Mouse (Mus musculus) lung, adult 2 months (tissue): ENCODE results near the gene Tcp10a. TPM values are rescaled to one million over a fixed set of nuclear protein-coding genes. Genes with fewer than 3 reads are reported as not detected.
"Not testable (repeated sequence)": the region's sequence is repeated elsewhere in the genome, so short reads cannot be mapped to it uniquely, and the experiment has no call there.

ENCODE experiments used
- DNase-seq: peaks from one replicate; pipeline ENCODE4 v3.0.0; 2022
- H3K4me1 ChIP-seq: fragments of 200-500 bp; 2 replicates; pipeline ENCODE4 v1.6.1; 2011; ENCODE audit warnings: low read length; ENCODE audit not compliant: control insufficient read depth, insufficient read depth
- H3K4me3 ChIP-seq: fragments of 200-500 bp; replicated peaks from 2 replicates; pipeline ENCODE3; 2011; ENCODE audit warnings: low read depth, mild to moderate bottlenecking, control low read depth, low read length; ENCODE audit errors: extremely low read depth
- CTCF ChIP-seq: fragments of 200-500 bp; IDR thresholded peaks from 2 replicates; pipeline ENCODE4 v1.5.1; 2011; ENCODE audit warnings: mild to moderate bottlenecking, low read length, control low read depth; ENCODE audit not compliant: insufficient read depth
- POLR2A ChIP-seq: fragments of 200-500 bp; IDR thresholded peaks from 2 replicates; pipeline ENCODE4 v1.6.1; 2011; ENCODE audit warnings: low read depth, mild to moderate bottlenecking, control low read depth, low read length, borderline replicate concordance; ENCODE audit errors: extremely low read depth
- WGBS: fragments of 180-500 bp; shearing (Covaris S2); methylation state at CpG from one replicate; pipeline ENCODE4 v1.1.7; 2018; 5-methylcytosine and 5-hydroxymethylcytosine counted together
- polyA plus RNA-seq: library from polyadenylated mRNA; depleted of rRNA; stranded (reverse); fragments of >200 nt; gene quantifications from 2 replicates; pipeline ENCODE4 v1.2.3, GENCODE M21; 2012; rRNA removed

Tcp10a gene
- polyA plus RNA-seq: not detected in 2 replicates

DNA sequence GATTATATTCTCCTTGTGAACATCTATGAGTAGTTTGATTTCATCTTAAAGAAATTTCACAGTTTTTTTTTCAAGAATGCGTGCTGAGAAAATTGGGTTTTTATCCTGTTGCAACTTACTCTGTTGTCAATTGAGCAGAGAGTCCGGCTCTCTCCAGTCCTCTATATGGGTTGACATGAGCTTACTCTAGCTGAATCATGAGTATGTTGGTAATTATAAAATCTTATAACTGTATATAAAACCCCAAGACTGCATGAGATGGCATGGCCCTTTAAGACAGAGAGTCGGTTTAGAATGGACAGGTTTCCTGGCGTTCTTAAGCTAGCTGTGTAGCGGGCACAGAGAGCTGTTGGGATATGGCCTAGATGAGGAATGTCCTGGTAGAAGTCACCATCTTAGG, at the start of gene Tcp10a:
Gene Tcp10a, plus strand, starts transcription at position 301 of the 400 bp plus-strand sequence.
- DNase-seq, H3K4me3 ChIP-seq, H3K4me1 ChIP-seq: not testable (repeated sequence)
- 94% methylated on average over 4 of the region's 5 CpGs for WGBS

GRCm38 (mm10) chr17:7278702-7279242, 45.7 kb upstream of the Tcp10a start:
- no peak for TF ChIP-seq POLR2A
- no peak for TF ChIP-seq CTCF
- no peak overlapping the region for H3K4me3 ChIP-seq
- 87% methylated on average over 15 of the region's 15 CpGs for WGBS
- DNase-seq: no peak
- no peaks in the 10 kb centered on the region for H3K4me1 ChIP-seq

- H3K4me1 ChIP-seq: peaks cover 1% of the 10 kb centered on the region; the same call in 1 of the 2 replicates
- TF ChIP-seq CTCF: no peak
- TF ChIP-seq POLR2A: no peak
- no peak overlapping the region for H3K4me3 ChIP-seq
- WGBS: 93% methylated on average over 9 of the region's 9 CpGs
- no peak for DNase-seq
Observed at GRCm38 (mm10) chr17:7279251-7279650, 45.2 kb upstream of the Tcp10a start.

DNA sequence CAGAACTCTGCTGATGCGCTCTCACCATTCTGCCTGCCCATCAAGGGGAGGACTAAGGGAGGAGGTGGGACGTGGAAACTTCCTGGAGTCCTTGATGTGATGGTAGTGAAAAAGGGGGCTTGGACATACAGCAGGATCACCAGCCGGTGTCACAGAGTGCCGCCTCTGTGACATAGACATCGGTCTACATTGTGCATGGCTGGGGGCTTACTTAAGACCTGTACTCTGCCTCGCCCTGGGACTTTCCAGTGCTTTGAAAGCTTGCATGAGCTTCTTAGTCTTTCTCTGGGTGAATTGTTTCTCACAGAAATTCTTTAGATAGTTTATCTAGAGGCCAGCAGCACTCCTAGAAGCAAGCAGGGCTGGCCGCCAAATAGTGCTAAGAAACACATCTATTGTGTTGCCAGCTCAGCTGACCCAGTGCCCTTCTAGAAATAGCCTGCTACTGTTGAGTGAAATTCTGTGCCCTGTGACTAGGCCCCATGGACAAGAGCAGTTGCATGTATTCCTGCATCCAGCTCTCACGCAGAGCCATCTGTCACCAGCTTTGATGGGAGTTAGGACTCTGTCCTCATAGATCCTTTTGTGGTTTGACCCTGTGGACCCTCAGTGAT, 40.0 kb upstream of the Tcp10a start:
- TF ChIP-seq POLR2A: no peak
- no peak for TF ChIP-seq CTCF
- Histone ChIP-seq H3K4me1 (peaks cover 5% of the 10 kb centered on the region; the same call in 1 of the 2 replicates), H3K4me3 (no peak overlapping the region)
- DNase-seq: peak; percentile 25
- WGBS: 36% methylated on average over 8 of the region's 8 CpGs

DNA sequence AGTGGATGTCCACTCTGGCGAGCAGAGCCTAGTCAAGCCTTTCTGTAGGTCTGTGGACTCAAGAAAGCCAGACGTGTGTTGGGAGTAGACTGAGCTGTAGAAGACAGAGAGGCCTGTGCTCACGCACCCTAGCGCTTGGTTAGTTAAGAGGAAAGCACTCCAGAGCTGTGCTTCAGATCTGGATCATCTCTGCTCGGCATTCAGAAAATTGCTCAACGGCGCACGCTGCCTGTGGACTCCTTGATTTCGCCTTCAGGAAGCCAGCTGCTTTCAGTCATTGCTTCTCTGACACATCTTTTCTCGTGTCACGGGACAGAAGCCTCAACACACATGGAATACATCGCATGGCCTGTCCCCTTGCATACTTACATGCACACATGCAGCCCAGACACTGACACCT, 39.2 kb upstream of the Tcp10a start:
- DNase-seq: no peak
- TF ChIP-seq CTCF: no peak
- no peak for TF ChIP-seq POLR2A
- WGBS: 74% methylated on average over 12 of the region's 12 CpGs
- Histone ChIP-seq H3K4me3 (no peak overlapping the region), H3K4me1 (peaks cover 5% of the 10 kb centered on the region; the same call in 1 of the 2 replicates)

DNA sequence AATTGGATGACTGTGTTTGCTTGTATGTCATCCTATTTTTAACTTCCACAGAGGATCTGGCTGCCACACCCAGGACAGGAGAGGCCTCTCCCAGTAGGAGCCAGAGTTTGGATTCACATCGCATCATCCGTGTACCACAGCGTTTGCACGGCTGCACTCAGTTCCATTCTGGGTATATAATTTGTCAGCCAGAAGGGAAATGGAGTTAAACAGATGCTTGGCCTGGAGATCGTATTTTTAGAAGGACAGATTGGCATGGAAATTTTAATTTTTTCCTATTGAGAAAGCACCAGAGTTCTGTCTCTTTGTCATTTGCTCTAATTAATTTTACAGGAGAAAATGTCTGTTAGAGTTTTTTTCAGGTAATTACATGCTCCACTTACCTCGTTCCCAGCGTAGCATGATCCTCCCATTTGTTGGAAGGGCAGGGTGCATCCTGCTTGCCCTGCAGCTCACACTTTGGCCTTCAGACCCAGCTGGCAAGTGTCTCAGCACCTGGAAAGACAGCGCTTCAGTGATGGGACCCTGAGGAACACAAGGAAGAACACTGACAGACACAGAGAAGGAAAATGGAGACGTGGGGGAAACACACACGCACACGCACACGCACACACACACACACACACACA, 37.9 kb upstream of the Tcp10a start:
- H3K4me3 ChIP-seq: no peak overlapping the region
- TF ChIP-seq CTCF (no peak), POLR2A (no peak)
- WGBS: 75% methylated on average over 12 of the region's 12 CpGs
- no peak for DNase-seq
- H3K4me1 ChIP-seq: peaks cover 5% of the 10 kb centered on the region; the same call in 1 of the 2 replicates

DNA sequence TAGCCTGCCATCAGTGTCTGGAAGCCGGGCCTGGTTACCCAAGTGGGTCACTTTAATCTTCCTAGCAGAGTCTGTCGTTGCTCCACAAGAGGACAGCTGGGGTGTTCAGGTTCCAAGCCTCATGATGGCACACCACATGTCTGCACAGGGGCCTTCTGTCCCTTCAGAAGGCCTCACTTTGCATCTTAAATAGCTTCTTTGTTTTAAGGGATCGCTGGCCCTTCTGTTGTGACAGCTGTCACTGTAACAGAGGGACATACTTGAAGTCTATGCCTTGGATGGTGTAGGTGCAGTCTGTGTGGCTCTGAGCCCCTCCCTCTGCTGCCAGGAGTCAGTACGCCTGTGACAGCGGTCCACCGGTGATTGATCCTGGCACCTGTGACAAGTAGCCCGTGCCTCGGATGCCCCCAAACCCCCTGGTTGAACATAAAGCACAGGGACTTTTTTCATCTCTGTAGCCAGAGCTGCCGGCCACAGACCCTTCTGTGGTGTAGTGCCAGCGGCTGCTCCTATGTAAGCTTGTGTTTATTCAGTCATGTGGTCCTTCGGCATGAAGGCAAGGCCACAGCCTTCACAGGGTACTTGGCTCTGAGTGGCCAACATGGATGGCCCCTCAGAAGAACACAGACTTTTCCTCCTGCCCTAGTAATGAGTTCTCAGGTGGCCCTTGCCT, 32.3 kb upstream of the Tcp10a start:
- WGBS: 84% methylated on average over 11 of the region's 11 CpGs
- no peak overlapping the region for H3K4me3 ChIP-seq
- no peak for DNase-seq
- TF ChIP-seq CTCF: no peak
- no peak for TF ChIP-seq POLR2A
- H3K4me1 ChIP-seq: no peaks in the 10 kb centered on the region

DNA sequence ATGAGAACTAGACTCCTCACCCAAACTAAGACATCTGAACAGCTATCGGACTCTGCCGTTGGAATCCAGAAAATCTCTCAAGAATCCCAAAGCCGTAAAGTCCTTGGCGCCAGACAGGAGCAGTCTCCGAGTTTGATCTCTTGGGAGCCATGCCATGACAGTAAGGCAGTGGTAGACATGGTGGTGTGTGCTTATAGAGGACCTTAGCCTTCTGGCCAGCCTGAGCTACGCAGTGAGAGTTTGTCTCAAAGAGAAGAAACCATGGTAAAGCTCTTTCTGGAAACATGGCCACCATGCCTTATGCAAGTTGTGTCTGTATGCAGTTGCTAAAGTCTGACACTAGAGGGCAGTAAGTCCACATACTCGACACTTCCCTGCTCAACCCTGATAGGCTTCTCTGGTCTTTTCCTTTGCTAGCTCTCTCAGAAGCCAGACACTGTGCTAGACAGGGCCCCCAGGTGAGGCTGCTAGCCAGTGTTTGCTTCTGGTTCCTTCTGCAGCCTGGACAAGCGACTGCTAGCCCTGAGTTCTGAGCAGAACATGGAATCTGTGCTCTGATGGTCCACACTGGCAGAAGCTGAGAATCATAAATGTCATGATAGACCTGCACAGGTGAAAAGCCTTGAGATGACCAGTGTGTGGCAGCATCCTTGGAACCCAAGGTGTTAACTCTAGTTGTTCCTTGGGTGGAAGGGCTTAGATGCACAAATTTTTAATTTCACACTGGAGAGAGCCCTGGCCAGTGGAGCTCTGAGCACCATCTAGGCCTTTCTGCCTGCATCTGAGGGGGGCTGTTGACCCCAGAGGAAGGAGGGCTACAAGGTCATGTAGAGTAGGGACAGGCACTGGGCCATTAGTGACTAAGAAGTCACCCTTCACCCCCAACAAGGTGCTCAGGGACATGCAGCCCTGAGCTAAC, 17.9 kb upstream of the Tcp10a start:
- H3K4me3 ChIP-seq, H3K4me1 ChIP-seq: not testable (repeated sequence)
- WGBS: 57% methylated on average over 8 of the region's 8 CpGs
- peak; percentile 8 for DNase-seq

DNA sequence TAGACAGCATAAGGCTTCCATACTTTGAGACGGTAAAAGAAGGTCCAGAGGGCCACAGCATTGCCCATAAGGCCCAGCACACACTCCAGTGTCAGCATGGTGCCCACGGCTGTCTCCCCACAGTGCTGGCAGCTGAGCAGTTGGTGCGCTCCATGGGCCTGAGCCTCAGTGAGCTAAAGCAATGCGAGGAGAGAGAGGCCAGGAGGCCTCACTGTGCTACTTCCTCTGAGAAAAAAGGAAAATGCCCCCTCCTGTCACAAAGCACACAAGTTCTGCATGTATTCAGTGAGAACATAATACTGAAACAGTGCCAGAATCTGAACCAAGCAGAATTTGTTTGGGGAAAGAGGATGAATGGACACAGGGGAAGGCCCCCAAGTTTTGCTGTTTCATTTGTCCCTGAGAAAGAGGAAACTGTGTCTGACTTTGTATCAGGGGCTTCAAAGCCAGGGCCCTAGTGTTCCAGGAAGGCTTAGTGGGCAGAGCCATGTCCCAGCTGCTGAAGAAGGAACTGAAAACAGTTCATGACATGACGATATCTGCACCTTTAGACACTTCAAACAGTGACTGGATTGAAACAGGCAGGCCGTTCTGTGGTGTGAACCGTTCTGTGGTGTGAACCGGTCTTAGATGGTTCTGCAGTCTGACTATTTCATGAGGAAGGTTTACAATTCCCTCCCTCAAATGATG, 8.6 kb upstream of the Tcp10a start:
- DNase-seq, H3K4me1 ChIP-seq, H3K4me3 ChIP-seq: not testable (repeated sequence)
- 65% methylated on average over 7 of the region's 8 CpGs for WGBS

- DNase-seq, H3K4me3 ChIP-seq, H3K4me1 ChIP-seq: not testable (repeated sequence)
- WGBS: 85% methylated on average over 6 of the region's 6 CpGs
Observed at GRCm38 (mm10) chr17:7319789-7320188, 4.7 kb upstream of the Tcp10a start.

- DNase-seq, H3K4me1 ChIP-seq, H3K4me3 ChIP-seq: not testable (repeated sequence)
- WGBS: 54% methylated on average over 7 of the region's 8 CpGs
Observed at GRCm38 (mm10) chr17:7326415-7326814, 2.0 kb downstream of the Tcp10a start.

DNA sequence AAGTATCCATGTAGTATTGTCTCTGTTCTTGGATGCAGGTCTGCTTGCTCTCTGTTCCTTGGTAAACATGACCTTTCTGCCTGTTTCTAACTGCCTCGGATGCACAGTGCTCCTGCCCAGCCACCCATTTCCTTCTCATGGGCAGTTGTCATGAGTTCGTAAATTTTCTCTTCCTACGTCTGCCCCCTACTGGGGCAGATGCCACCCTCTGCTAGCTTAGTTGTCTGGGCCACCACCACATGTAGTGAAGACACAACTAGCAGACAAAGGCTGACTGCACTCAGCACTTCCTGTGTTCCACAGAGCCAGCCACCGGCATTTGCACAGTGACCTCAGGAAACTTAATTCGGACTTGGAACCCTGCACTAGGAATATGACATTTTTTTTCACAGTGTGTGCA, 8.3 kb downstream of the Tcp10a start:
- not testable (repeated sequence) for H3K4me3 ChIP-seq, H3K4me1 ChIP-seq, DNase-seq
- WGBS: 68% methylated on average over 4 of the region's 5 CpGs

GRCm38 (mm10) chr17:7337381-7337780, 12.9 kb downstream of the Tcp10a start:
- not testable (repeated sequence) for H3K4me1 ChIP-seq, DNase-seq, H3K4me3 ChIP-seq
- 23% methylated on average over 9 of the region's 9 CpGs for WGBS
